Mouse (Mus musculus) hindlimb bud, embryonic 11.5 days (tissue): Measurements from ENCODE around the gene Cped1.

ENCODE experiments used
- DNase-seq: peaks from one replicate; pipeline ENCODE4 v3.0.0-alpha.2; 2012; ENCODE audit warnings: low read depth, low spot score; ENCODE audit errors: extremely low spot score

The Cped1 gene

GRCm38 (mm10) chr6:21985732-21986540 lies at the start of gene Cped1:
TSS of gene Cped1 (plus strand) at chr6:21985916.
- DNase-seq = no peak

- DNase-seq = no peak
Measured at GRCm38 (mm10) chr6:21937981-21938635, 47.6 kb upstream of the Cped1 start.

- peak; percentile 93 for DNase-seq
Measured at GRCm38 (mm10) chr6:21949226-21949731, 36.4 kb upstream of the Cped1 start, which contains the start of gene Ing3. TSS of gene Ing3 (plus strand) at chr6:21949571.

GRCm38 (mm10) chr6:21949771-21950448 lies 35.8 kb upstream of the Cped1 start:
- peak; percentile 58 for DNase-seq

GRCm38 (mm10) chr6:21950676-21951075 lies 35.0 kb upstream of the Cped1 start:
- no peak for DNase-seq

GRCm38 (mm10) chr6:21955468-21955867 lies 30.2 kb upstream of the Cped1 start:
- DNase-seq = no peak

GRCm38 (mm10) chr6:21958922-21959321 lies 26.8 kb upstream of the Cped1 start:
- no peak for DNase-seq

GRCm38 (mm10) chr6:21959909-21960308 lies 25.8 kb upstream of the Cped1 start:
- DNase-seq = no peak

GRCm38 (mm10) chr6:21977532-21977931 lies 8.2 kb upstream of the Cped1 start:
- DNase-seq = no peak

GRCm38 (mm10) chr6:21981114-21981513 lies 4.6 kb upstream of the Cped1 start:
- DNase-seq = no peak

- no peak for DNase-seq
Measured at GRCm38 (mm10) chr6:21984990-21985731, 555 bp upstream of the Cped1 start.

GRCm38 (mm10) chr6:21986660-21987331 lies 1.1 kb downstream of the Cped1 start:
- DNase-seq = no peak

GRCm38 (mm10) chr6:21987554-21987953 lies 1.8 kb downstream of the Cped1 start:
- no peak for DNase-seq

- DNase-seq = no peak
Measured at GRCm38 (mm10) chr6:21988296-21988695, 2.6 kb downstream of the Cped1 start.

- DNase-seq = no peak
Measured at GRCm38 (mm10) chr6:21989081-21989480, 3.4 kb downstream of the Cped1 start.

- DNase-seq = no peak
Measured at GRCm38 (mm10) chr6:21990181-21991135, 4.7 kb downstream of the Cped1 start.

GRCm38 (mm10) chr6:21991151-21991550 lies 5.4 kb downstream of the Cped1 start:
- no peak for DNase-seq

- DNase-seq = no peak
Measured at GRCm38 (mm10) chr6:21993070-21993469, 7.4 kb downstream of the Cped1 start.

- no peak for DNase-seq
Measured at GRCm38 (mm10) chr6:21998131-21998530, 12.4 kb downstream of the Cped1 start.
